Mouse (Mus musculus) MEL-GATA-1-ER (cell line): Measurements from ENCODE around the gene Tef.
A peak's percentile ranks its signal among the peaks of the same experiment; 100 is the strongest.

ENCODE experiments used
- DNase-seq: peaks from one replicate; pipeline ENCODE4 v3.0.0-alpha.2; 2012; ENCODE audit warnings: low read depth; ENCODE audit errors: extremely low read depth

Gene Tef

GRCm38 (mm10) chr15:81798421-81798820 is 3.8 kb upstream of the Tef start:
- no peak for DNase-seq

- DNase-seq = no peak
Measured at GRCm38 (mm10) chr15:81800391-81800790, 1.8 kb upstream of the Tef start.

GRCm38 (mm10) chr15:81802941-81803351 is 725 bp downstream of the Tef start:
- no peak for DNase-seq

DNA sequence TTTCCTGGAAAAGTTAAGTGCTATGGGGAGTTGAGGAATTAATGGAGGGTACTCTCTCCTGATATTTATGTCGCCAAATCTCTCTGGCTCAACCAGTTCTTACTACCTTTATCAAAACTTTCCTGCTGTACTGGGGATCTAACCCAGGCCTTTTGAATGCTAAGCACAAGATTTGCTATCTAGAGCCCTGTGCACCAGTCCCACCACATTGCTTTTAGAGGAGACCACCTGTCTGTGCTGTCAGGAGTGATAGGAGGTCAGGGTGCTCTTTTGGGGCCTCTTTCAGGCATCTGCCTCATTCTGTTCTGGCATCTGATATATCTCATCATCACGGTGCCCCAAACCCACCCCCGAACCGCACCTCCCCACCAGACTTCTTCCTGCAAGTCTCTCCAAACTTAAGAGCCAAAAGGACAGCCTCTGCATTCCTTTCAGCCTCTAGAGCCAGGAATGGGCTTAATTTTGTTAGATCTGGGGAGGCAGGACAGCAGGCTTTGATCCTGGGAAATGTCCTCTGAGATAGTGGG is 1.3 kb downstream of the Tef start:
- DNase-seq = no peak

DNA sequence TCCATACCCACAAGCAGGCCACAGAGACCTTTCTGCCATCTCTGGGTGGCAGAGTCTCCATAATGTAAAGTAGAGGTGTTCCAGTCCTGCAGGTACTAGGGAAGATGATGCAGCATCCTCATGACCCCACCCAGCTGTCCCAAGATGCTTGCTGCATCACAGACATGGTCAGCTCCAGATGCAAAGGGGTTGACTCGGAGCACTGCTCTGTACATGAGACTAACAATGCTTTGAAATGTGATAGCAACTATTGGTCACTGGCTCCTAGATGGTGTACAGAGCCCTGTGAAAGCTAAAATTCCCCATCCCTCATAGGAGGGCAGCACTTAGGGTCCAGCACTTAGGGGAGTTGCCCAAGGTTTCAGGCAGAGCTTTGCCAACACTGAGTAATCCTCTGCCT is 2.0 kb downstream of the Tef start:
- DNase-seq = no peak

- no peak for DNase-seq
Measured at GRCm38 (mm10) chr15:81804883-81805282, 2.7 kb downstream of the Tef start.

- no peak for DNase-seq
Measured at GRCm38 (mm10) chr15:81805624-81806023, 3.4 kb downstream of the Tef start.

GRCm38 (mm10) chr15:81806621-81807404 is 4.6 kb downstream of the Tef start:
- no peak for DNase-seq

DNA sequence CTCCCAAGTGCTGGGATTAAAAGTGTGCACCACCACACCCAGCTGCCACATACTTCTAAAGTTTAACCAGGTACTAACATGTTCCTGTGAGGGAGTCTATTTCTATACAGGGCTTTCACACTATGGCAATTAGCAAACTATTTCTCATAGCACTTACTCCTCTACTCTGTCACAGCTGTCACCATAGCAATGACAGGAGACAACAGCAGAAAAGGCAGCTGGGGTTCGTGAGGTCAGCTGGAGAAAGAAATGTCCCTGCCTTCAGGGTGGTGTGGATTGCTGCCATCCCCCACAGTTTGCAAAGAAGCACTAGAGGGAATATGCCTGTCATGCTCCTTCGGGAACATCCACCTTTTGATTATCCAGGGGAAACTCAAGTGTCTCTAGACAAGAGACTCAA is 6.6 kb downstream of the Tef start:
- DNase-seq = no peak

DNA sequence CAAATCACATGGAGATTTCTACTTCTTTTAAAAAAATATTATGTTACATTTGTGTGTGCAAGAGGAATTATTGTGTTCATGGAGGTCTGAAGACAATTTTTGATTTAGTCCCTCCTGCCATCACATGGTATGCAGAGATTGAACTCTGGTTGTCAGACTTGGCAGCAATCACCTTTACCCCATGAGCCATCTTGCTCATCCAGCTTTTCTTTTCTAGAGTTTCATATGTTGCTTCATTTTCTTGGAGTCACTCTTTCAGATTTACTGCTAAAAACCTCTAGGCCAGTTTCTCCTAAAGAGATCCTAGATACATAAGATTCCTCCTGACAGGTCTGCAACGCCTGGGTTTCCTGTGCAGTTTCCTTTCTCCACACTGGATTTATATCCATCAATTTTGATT is 7.3 kb downstream of the Tef start:
- no peak for DNase-seq

- DNase-seq = peak; percentile 57
Measured at GRCm38 (mm10) chr15:81810150-81810549, 7.9 kb downstream of the Tef start.

DNA sequence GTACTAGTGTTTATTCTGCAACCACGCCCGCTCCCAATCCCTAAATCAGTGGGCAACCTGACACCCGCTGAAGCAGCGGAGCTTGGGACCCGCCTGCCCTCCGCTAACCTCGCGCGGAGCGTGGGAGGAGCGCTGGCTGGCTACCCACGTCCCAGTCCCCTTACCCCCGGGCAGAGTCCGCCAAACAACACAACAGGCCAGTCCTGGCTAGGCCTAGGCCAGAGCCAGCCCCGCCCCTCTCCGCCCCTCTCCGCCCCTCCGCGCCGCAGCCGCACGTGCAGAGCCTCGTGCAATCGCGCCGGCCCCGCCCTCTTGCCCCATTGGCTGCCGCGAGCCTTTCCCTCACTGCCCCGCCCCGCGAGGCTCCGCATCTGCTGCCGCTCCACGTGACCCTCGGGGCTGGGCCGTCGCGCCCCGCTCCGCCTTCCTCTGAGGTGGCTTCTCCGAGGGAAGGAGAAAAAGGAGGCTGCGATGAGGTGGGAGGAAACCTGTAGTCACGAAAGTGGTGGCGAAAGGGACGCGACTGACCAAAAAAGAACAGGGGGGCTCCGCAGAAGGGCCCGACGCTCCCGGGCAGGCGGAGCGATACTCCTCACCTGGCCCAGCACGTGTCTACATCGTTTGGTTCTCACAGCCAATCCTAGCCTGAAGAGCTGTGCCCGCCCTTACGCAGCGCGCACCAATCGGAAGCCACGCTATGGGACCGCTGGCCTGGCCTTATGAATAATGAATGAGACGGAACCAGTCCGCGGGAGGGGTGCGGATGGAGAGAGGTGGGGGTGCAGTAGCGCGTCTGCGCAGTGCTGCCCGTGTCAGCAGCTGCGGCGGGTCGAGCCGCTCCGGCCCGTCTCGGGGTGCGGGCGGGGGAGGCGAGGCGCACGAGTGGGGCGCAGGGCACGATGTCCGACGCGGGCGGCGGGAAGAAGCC is 8.7 kb downstream of the Tef start:
- peak; percentile 97 for DNase-seq

DNA sequence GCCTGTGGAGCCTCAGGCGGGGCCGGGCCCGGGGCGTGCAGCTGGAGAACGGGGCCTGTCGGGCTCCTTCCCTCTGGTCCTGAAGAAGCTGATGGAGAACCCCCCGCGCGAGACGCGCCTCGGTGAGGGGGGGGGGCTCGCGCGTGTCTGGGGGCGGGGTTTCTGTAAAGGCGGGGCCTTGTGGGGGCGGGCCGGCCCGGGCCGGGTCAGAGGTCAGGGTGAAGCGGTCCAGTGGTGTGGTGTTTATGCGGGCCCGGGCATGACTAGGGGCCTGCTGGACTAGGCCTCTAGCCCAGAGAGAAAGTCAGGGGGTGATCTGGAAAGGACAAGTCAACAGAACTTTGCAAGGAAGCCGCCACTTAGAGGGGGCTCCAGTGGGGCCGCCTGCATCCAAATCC is 9.4 kb downstream of the Tef start:
- DNase-seq = no peak

- DNase-seq = no peak
Measured at GRCm38 (mm10) chr15:81812287-81812686, 10.1 kb downstream of the Tef start.

DNA sequence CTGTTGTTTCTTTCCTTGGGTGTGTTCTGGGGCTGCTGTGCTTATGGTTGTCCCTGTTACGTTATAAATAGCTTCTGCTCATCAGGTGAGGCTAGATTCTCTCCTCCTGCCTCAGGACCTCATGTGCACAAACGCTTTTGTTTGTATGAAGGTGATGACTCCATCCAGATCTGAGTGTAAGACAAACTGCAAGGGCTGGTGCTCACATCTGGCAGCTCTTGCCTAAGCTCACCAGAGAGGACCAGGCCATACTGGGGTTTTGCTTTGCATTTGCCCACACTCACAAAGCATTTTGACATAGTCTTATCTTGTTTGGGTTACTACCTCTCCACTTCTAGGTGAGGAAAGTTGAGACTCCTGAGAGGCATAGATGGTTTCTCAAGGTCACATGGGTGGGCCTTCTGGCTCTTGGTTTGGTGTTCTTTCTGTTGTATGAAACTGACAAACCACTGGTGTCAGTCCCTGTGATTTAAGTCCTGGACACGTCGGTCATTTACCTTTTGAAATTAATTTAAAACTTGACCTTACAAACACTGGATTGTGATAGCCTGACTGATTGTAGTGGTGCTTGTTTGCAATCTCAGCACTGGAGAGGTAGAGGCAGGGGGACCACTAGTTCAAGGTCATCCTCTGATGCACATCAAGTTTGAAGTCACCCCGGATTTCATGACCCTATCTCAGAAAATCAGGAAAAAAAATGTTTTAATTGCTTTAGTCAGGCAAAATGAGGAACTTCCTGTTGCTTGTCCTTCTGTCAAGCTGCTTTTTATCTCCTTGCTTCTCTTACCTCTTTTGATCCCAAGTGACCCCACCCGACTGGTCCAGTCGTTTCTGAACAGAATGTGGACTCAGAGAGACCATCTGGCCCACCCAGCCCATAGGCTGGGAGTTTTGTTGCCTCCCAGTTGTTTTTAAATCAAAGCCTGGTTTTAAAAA is 10.7 kb downstream of the Tef start:
- DNase-seq = no peak

DNA sequence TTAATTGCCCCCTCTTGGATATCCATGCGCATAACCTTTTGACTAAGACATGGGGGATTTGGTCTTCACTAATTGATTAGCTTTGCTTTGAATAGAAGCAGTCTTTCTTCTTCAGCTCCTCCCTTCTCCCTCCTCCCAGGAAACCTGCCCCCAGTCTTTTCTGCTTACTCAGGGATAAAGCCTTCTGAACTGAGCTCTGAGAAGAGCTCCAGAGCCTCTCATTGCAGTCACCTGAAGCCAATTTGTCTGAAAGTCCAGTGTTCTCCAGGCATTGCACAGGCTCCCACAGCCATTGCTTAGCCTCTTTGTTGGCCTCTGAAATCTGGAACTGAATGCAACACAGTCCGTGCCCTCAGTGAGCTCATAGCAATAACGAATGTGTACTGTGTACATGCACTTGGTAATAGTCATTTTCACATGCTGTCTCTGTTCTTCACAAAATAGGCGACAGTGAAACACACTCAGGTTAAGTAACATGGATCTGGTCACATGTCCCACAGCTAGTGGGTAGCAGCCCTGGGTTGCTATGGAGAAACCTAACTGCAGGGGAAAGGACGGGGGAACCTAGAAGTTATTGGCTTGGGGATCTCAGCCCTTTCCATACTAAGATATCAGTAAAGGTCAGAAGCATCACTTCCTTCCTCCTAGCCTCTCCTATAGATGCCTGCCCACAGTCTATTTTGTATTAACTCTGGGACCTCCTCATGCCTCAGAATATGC is 11.9 kb downstream of the Tef start:
- no peak for DNase-seq

GRCm38 (mm10) chr15:81814716-81815370 is 12.6 kb downstream of the Tef start:
- no peak for DNase-seq

DNA sequence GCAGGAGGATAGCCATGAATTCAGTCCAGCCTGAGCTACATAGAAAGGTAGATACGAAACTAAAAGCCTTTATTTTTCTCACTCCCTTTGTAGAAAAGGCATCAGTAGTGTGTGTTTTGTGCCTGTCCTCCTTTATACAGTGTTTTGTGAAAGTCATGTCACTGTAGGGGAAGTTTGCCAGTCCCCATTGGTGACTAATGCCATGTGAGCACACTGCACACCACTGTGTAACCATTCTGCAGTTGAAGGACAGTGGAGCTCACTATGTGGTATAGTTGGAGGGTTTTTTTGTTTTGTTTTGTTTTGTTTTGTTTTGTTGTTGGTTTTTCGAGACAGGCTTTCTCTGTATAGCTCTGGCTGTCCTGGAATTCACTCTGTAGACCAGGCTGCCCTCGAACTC is 16.2 kb downstream of the Tef start:
- DNase-seq = no peak

DNA sequence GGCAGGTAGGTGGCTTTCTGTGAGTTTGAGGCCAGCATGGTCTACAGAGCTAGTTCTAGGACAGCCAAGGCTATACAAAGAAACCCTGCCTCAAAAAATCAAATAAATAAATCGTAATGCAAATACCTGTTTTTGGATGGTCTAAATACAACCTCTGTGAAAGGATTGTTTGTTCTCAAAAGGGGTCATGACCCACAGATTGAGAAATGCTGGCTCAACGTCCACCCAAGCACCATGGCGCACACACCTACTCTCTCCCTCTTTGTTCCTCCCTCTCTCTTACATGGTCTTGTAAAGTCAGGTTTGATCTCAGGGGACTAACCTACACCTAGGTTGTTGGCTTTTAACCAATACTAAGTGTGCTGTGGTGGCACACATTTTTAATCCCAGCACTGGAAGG is 20.4 kb downstream of the Tef start:
- no peak for DNase-seq

DNA sequence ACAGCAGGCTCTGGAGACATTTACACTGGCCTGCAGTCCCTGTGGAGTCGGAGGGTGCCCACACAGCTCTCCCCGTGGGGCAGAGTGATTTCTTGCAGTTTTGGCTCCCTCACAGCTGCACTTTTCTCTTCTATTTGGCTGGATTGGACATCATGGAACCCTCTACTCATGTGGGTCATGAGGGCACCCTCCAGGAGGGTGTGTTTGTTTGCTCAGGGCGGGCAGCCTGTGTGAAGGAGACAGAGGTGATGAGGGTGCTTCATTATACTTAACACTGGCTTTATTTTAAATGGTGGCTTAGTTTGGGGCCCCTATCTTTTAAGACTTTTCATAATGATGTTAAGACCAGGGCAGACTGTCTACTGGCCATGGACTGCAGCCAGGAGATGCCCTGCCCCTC is 22.6 kb downstream of the Tef start:
- DNase-seq = no peak
